Mouse (Mus musculus): ENCODE data around the gene Crispld2.
A peak's percentile ranks its signal among the peaks of the same experiment; 100 is the strongest.

Crispld2 gene

DNA sequence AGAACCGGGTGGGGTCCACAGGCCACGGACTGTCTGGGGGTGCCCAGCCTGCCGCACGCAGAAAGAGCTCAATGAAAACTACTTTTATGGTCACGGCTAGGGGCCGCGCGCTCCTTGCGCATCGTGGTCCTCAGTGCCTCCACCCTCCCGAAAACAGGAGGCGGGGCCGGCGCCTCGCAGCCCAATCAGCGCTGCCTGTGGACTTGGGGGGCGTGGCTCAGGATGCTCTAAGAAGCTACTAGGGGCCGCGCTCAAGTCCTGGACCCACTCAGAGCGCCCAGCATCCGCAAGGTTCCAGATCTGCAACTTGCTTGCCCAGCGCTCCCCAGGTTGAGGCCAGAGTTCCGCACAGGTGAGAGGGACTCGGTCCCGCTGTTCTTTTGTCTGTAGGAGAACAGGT is at the start of gene Crispld2:
TSS of gene Crispld2 (plus strand) at position 190 of the 400 bp plus-strand sequence.
- peak; percentile 40 to 73 for DNase-seq (ENCODE audit: low spot score in 2 of 2)

DNA sequence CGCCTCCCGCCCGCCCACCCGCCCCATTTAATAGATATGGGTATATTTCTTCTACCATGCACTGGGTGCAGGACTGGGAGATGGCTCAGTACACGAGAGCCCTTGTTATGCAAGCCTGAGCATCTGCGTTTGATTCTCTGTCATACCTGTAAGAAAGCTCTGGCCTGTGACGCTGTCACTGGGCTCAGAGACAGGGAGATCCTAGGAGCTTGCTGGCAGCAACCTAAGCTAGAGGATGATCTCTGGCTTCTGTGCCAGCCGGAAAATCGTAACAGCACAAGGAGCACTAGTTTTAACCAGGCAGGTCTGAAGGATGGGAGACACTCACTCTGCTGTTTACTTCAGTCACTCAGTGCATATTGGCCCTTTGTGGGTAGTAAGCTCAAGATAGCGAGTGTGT is 48.6 kb upstream of the Crispld2 start:
- no peak for DNase-seq (ENCODE audit: low spot score in 2 of 2)

DNA sequence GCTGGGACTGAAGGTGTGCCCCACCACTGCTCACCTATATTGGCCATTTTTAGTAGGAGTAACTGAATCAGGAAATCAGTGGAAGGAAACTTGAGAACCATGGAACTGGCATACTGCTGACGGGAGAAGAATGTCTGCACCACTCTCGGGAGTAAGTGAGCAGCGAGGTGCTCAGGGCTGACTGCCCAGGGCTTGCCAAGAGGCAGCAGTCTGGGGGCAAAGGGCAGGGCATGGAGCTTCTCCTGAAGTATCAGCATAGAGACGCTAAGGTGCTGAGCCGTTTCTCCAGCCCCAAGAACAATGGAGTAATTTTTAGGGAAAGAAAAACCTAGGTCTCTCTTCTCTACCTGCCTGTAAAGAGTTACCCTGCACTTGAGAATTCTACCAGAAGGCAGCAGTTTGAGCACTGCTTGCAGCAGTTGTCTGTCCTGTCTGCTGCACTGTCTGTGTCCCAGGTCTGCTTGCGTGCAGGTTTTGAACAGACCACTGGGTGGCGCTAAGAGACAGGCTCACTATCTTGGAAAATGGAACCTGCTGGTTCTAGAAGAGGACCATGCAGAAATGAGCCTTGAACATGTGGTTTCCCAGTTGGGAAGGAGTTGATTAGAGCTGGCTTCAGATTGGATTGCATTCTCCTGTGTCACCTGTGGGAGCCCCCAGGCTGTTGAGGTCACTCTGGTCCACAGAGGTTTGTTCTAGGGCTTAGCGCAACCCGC is 48.0 kb upstream of the Crispld2 start:
- DNase-seq (ENCODE audit: low spot score in 2 of 2), result peak in 1 of 2 experiments; percentile 72

DNA sequence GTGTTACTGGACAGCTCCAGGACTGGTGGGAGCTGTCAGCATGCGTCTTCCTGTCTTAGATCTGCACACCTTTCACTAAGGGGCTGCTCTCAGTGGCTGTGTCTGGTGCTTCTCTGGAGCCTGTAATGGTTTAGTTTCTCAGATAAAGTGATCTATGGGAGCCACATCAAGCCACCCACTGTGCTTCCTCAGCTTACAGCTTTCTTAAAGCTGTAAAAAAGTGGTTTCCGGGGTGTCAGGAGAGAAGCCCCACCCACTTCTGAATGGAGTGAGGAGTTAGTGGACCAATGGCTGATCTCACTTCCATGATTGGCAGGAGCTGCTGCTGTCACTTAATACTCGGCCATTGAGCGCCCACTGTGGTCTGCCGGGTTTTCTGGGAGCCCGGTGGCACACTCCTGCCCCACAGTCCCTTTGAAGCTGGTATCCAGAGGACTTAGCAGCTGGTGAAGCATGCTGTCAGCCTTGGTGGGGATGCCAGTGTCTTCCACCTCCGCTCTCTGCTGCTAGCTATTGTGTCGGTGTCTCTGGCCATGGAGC is 45.8 kb upstream of the Crispld2 start:
- no peak for DNase-seq (ENCODE audit: low spot score in 2 of 2)

DNA sequence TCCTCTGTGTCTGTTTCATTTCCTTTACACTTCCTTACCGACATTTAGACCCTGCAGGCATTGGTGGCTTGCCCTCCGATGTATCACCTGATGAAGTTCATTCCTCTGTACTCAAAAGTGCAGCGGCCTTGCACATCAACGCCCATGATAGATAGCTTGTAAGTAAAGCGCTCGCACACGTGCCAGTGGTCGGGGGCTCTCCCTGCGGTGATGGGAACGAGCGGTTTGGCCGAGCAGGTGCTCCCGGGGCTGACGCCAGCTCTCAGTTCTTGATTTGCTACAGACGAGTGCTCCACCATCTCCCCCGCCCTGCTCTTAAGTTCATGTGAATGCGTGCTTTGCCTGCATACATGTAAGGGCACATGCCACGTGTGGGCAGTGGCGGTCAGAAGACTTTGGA is 44.6 kb upstream of the Crispld2 start:
- no peak for DNase-seq (ENCODE audit: low spot score in 2 of 2)

DNA sequence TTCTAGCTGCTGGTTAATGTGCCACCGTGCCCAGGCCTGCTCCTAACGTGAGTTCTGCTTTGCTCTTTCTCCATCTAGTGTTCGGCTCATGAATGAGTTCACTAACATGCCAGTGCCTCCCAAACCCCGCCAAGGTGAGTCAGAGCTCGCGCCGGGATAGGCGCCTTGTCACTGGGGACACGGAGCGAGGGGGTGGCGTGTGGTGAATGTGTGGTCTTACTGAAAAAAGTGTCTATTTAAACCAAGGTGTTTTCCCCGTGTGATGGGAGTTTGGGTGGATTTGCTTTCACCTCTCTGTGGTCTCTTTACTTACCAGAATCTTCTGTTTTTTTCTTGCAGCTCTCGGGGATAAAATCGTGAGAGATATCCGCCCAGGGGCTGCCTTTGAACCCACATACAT is 43.9 kb upstream of the Crispld2 start:
- no peak for DNase-seq (ENCODE audit: low spot score in 2 of 2)

DNA sequence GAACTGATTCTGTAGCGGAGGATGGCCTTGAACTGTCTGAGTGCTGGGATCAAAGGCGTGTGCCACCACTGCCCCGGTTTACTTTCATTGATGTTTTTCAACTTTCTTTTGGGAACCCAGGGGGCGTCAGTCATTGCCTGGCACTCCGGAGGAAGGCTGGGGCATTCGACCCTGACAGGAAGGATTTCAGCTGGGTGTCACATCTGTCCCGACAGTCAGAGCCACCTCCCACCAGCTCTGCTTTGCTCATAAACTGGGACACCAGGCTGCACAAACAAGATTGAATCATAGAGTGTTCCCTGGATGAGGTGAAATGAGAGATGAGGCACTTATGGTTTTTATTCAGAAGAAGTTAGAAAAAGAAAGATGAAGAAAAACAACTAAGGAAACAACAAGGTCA is 40.0 kb upstream of the Crispld2 start:
- no peak for DNase-seq (ENCODE audit: low spot score in 2 of 2)

DNA sequence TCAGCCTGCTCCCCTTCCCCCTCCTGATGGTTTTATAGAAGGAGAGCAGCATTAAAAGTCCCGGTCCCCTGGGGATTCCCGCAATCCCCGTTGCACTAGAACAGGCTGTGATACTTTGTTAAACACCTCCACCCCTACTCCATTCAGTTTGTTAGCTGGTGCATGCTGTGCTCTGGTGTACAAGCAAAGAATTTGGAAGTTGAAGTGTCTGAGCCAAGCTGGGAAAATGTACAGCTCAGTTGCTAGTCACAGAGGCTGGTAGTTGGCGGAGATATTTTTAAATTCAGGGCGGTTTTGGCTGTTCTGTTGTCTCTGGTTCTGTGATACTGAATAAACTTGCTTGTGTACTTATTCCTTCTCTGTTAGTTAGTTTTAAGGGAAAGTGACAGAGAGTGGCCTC is 39.5 kb upstream of the Crispld2 start:
- no peak for DNase-seq (ENCODE audit: low spot score in 2 of 2)

DNA sequence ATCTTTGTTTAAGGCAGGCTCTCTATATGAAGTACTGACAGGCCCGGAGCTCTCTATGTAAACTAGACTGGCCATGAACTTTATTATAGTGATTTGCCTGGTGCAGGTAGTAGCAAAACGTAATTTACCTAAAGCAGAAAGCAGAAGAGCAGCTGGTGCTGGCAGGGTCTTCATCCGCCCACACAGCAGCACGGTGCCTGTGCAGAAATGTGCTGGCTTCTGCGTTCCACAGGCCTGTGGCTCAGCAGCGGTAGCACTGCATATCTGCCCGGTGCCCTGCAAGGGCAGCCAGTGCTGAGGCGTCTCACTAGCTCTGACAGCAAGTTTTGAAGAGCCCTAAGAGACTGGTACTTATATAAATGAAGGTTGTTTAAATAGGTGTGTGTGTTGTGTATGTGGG is 36.9 kb upstream of the Crispld2 start:
- no peak for DNase-seq (ENCODE audit: low spot score in 2 of 2)

DNA sequence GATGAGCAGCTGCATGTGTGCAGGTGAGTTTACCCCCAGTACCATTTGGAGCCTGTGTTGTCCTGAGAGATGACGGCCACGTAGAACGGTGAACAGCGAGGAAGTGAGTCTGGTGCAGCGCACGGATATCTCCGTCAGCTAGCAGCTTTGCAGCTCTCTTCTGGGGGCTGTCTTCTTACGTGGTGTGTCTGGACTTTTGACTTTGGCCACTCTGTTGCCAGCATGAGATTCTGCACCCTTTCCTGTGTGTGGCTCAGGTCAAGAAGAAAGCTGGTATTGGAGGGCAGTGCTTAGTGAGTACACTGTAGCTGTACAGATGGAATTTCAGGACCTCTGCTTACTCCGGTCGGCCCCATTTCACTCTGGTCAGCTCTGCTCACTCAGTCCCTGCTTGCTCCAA is 34.2 kb upstream of the Crispld2 start:
- DNase-seq (ENCODE audit: low spot score in 2 of 2), result no peak

DNA sequence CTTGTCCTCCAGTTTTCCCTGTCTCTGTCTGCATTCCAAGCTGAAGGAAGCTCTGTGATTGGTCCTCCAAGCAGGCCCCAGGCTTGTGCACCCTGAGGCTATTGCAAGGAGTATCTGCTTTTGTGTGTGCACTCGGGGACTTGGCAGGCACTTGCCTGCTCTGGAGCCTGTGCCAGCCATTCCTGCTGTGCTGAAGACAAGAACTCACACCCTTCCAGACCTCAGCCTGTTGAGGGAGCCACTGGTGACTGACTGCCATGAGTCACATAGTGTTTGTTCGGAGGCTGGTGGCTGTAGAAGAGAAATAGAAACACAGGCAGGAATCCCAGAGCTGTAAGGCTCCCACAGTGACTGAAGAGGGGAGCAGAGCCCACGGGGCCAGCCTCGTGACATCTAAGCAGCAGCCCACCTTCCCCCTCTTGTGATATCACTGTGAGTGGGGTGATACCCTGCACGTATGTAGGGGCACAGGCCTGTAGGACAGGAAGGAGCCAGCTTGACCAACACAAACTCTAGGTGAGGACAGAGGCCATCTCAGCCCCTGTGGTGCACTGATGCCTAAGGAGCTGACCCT is 31.6 kb upstream of the Crispld2 start:
- peak; percentile 52 to 62 for DNase-seq (ENCODE audit: low spot score in 2 of 2)

DNA sequence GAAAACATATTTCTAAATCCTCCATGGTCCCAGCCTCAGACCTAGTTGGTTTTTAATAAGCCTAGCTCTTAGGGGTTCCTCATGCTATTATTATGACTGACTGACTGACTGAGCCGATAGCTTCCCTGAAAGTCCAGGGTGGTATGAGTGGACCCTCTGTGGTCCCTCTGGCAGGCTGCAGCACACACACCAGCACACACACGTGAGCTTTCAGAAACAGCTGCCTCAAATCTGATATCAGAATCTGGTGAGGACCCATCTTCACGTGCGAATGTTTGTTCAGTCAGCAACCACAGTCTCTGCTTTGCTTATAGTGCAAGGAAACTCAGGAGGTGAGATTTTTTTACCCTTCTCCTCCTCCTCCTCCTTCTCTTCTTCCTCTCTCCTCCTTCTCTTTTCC is 27.4 kb upstream of the Crispld2 start:
- DNase-seq (ENCODE audit: low spot score in 2 of 2), result no peak

DNA sequence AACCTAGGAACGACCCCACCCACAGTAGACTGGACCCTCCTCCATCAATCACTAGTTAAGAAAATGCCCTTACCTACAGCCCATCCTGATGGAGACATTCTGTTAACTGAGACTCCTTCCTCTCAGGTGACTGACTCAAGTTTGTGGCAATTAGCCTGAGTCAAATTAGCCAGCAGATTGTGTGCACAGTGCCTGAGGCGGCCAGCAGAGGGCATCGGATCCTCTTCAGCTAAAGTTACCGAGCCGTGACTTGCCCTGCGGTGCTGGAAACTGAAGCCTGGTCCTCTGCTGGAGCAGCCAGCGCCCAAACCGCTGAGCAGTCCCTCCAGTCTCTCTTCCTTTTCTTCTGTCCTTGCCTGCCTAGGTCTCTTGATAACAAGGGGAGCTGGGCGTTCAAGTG is 24.8 kb upstream of the Crispld2 start:
- DNase-seq (ENCODE audit: low spot score in 2 of 2), result no peak

DNA sequence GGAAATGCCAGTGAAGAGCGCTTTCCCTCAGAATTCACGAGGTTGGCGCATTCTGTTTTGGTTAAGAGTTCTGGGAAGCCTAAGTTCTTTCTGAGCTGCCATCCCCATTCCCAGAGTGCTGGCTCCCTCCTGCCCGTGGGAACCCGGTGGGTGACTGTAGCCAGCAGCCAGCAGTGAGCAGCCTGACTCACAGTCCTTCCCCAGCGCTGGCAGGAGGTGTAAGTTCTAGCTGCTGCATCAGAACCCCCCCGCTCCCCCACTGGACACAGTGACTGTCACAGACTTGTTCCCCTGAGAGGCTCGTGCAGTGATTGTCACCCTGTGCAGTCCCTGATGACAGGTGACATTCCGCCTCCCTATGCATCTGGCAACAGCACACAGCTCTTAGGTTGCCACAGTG is 22.1 kb upstream of the Crispld2 start:
- DNase-seq (ENCODE audit: low spot score in 2 of 2), result no peak

DNA sequence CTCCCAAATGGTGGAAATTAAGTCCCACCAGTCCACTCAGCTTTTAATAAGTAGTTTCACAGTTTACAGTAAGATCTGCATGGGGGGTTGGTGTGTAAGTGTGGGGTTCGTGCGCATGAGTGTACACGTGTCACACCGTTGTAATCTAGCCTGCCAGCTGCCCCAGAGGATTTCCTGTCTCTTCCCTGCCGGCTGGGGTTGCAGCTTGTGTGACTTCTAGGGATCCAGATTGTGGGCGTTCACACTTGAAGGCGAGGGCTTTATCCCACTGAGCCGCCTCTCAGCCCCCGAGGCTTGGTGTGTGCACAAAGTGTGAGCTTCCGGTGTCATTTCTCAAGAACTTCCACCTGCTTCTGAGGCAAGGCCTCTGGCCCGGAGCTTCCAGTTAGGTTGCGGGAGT is 19.7 kb upstream of the Crispld2 start:
- DNase-seq (ENCODE audit: low spot score in 2 of 2), result no peak

DNA sequence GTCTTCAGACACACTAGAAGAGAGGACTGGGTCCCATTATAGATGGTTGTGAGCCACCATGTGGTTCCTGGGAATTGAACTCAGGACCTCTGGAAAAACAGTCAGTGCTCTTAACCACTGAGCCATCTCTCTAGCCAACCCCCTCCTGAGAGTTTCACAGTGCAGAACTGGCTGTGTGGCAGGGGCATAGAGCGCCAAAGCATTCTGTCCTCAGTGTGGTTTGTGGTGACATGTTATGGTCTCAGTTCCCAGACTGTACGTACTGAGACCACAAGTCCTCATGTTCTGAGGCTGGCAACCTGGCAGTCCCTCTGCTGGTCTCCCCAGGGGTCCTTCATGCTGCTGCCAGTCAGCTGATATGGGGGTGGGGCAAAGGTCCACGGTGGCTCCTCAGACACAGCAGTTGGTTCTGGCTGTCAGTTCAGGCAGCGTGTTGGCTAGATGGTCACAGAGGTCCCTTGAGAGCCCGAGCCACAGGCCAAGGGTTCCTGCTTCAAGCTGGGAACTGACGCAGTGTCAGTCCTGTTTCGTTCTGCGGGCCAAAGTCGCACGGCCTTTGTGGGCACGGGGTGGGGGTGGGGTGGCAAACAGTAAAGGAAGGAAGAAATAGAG is 13.4 kb upstream of the Crispld2 start:
- DNase-seq (ENCODE audit: low spot score in 2 of 2), result no peak

DNA sequence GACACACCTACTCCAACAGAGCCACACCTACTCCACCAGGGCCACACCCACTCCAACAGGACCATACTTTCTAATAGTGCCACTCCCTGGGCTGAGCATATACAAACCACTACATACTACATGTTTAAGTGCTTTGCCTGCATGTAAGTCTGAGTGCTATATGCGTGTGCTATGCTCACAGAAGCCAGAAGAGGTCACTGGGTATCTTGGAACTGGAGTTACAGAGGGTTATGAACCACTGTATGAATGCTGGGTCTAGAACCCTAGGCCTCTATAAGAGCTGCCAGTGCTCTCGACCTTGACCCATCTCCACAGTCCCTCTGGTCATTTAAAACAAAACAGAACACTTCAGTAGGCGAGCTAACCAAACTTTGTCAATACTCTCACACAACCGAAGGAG is 11.0 kb upstream of the Crispld2 start:
- no peak for DNase-seq (ENCODE audit: low spot score in 2 of 2)

DNA sequence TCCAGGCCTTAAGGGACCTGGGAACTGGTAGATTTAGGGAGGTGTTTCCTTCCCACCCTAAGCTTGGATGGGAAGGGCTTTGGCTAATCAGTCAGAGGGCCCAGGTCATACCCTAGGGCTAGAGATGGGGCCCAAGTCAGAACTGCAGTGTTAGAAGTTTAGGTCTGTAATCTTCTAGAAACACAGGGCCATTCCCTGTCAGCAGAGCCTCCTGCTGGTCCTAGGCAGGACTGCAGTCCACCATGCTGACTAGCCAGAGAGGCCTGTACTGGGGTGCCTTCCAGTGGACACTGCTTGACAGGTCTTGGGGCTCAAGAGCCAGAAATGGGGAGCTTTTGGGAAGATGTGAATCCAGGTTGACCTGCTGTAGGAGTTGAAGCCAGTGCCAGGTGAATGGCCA is 8.2 kb upstream of the Crispld2 start:
- DNase-seq (ENCODE audit: low spot score in 2 of 2), result no peak

DNA sequence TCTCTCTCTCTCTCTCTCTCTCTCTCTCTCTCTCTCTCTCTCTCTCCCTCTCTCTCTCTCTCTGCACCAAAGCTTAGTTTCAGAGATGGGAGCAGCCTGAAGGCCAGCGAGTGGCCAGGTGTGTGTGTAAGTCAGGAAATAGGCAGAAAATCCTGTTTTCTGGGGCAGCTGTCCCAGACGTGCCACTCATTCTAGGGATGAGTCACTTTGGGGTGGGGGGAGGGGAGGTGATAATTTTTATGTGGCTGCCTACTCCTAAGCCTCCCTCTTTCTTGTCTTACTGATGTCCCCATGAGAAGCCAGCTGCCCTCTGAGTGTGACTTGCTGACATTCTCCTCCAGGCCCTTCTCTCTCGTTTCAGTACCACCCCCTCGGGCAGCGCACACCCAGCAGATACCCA is 6.1 kb upstream of the Crispld2 start:
- no peak for DNase-seq (ENCODE audit: low spot score in 2 of 2)

DNA sequence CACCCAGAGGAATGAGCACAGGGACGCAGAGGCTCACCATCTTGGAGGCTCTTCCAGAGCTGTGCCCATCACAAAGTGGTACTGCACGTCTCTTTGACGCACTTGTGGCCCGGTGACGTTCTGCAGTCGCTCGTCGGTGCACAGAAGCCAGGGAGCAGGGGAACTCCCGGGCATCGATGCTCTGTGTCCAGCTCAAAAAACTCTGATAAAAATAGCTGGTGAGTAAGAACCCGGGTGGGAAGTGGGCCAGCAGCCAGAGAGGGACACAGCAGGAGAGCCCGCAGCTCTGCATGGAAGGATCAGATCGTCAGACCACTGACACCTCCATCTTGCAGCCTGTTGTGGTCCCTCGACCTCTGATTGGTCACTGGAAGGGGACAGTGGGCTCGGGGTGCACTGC is 4.2 kb upstream of the Crispld2 start:
- DNase-seq (ENCODE audit: low spot score in 2 of 2), result no peak

DNA sequence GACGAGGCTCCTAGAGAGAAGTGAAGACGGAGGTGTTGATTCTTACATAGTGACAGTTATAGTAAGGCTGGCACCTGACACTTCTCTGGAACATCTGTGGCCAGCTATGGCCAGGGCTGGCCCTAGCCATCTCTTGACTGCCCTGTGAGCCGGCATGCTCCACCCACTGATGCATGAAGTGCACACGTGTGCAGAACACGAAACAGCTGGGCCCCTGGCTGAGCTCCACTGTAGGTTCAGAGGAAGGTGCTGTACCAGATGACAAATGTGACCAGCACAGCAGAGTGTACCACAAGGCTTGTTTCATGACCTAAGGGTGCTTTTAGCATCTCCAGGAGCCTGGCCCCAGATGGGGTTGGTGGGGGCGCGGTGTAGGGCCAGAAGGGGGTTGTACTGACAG is 1.9 kb downstream of the Crispld2 start:
- DNase-seq (ENCODE audit: low spot score in 2 of 2), result no peak

DNA sequence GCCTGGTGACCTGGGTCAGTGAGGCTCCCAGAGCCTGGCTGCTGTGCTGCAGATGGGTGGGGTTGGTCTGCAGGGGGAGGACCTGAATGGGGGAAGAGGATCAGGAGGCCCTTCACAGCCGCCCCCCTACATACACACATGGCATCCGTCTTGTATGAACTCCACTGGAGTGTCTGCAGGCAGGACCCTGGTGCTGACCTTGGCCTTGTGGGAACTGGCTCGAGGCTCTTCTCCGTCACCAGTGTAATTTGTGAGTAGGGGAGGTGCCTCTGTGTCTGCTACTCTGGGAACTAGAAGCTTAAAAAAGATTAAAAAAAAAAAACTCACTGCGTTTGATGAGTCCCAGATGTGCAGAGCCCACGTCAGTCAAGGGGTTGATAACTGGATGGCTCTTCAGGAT is 2.3 kb downstream of the Crispld2 start:
- no peak for DNase-seq (ENCODE audit: low spot score in 2 of 2)

DNA sequence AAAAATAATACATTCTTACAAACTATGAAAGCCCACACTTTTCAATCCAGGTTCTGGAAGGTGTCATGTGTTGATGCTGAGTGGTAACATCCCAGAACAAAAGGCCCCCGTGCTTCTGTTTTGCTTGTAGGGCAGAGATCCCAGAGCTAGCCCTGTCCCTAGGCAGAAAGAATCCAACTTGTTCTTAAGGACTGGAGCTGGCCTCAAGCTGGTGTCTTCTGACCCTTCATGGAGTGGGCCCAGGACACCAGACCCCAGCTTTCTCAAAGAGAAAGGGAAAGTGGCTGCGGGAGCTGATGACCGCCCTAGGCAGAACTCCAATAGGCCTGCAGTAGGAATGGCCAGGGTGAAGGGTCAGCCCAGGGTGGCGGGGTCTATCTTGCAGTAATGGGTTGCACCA is 5.0 kb downstream of the Crispld2 start:
- no peak for DNase-seq (ENCODE audit: low spot score in 2 of 2)
